Mouse (Mus musculus) heart, adult 2 months (tissue): ENCODE measurements around the gene Stxbp5l.
A peak's percentile ranks its signal among the peaks of the same experiment; 100 is the strongest.

Experiments
- CTCF ChIP-seq: fragments of 200-600 bp; IDR thresholded peaks from 2 replicates; pipeline ENCODE4 v1.8.1; 2022; ENCODE audit warnings: antibody characterized with exemption, mild to moderate bottlenecking, moderate library complexity
- EP300 ChIP-seq: fragments of 200-500 bp; IDR thresholded peaks from 2 replicates; pipeline ENCODE4 v1.6.1; 2011; ENCODE audit warnings: low read depth, low read length, control low read depth; ENCODE audit not compliant: insufficient read depth
- POLR2A ChIP-seq: fragments of 200-500 bp; IDR thresholded peaks from 2 replicates; pipeline ENCODE4 v1.6.1; 2011; ENCODE audit warnings: mild to moderate bottlenecking, low read depth, low read length, control low read depth; ENCODE audit not compliant: insufficient read depth

DNA sequence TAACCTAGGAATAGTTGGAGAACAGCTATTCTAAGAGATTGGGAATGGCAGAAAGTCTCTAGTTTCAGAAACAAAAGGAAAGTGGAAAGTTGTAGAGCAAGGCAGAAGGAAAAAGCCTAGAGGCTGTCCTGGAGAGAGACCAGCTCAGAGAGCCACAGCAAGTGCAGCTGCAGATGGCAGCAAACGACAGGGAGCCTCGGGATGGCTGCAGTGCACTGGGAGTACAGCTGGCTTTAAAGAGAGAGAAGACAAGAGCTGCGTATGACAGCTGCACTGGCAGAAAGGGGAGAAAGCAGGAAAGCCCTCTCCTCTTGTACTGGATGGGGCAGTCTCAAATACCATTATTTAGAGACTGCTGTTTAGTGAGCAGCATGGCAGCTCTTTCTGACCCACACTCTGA, 37.7 kb downstream of the Stxbp5l start:
- TF ChIP-seq CTCF = peak; percentile 62
- TF ChIP-seq POLR2A = no peak
- no peak for TF ChIP-seq EP300
